Mouse (Mus musculus) liver (tissue): ENCODE data around the gene Mdga2.

Experiments
- DNase-seq: peaks from one replicate; pipeline ENCODE4 v3.0.0-alpha.2; 2020; ENCODE audit warnings: mixed read lengths

The Mdga2 gene

GRCm38 (mm10) chr12:67045099-67045750 is 177.1 kb downstream of the Mdga2 start:
- no peak for DNase-seq

GRCm38 (mm10) chr12:67041865-67042264 is 180.5 kb downstream of the Mdga2 start:
- no peak for DNase-seq

DNA sequence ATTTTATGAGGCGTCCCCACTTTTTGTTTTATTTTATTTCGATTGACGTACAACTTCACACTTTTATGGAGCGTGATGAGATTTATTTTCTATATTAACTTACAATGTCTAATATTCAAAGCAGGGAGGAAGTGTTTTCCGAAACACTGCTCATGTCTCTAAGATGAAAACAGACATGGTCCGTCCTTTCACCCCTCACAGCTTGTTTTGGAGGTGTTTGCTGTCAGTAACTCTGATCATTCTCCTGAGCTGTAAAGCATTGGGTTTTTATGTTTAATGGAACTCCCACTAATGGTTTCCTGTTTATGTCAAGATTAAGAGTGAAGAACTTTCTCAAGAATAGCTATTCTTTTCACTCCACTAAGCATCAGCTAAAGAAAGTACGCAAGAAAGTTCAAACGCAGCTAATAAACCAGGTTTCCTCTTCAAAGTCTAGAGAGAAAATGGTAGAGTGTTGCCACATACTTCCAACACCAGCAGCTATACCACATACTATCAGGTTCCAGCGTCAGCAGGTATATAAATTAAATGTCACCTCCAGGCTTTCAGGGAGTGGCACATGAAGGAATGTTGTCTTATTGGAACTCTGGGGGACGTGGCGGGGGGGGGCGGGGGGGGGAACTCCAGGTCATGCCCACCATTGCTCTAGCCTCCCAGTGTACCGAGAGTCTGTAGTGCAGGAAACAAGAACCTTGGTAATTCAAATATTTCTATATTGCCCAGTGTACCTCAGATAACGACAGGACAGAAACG is 186.7 kb downstream of the Mdga2 start:
- DNase-seq: no peak

DNA sequence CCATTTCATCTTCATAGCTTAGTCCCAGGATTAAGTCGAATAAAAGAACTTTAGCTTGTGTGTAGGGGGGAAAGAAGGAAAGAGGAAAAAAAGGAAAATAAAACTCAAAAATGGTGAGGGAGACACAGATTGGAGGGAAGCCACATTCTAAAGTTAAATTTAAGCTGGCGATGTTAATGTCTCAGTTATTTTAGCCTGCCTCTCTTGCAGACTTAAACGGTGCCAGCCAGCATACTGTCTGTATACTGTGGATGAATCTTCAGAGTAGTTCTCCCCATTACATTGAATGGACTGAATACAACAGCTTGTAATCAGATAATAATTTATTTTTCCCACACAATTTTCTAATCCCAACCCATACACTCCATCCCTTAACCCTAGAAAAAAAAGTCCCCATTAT is 205.2 kb downstream of the Mdga2 start:
- DNase-seq: no peak

DNA sequence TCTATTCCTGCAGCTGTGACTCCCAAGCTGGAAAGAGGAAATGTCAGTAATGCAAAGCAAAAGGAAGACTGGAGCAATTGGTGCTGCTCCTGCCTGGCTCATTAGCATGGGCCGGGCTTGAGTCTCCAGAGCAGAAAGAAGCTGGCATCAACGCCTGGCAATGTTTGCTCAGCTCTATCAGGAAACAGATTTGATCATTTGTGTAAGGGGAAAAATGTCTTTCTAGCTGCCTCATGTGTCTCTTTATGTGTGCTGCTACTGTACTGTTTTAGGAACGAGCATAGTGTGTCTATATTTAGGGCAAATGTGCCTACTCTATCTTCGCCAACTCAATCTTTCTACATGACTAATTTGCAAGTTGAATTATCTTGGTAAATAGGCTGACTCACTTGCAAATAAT is 211.0 kb downstream of the Mdga2 start:
- no peak for DNase-seq

DNA sequence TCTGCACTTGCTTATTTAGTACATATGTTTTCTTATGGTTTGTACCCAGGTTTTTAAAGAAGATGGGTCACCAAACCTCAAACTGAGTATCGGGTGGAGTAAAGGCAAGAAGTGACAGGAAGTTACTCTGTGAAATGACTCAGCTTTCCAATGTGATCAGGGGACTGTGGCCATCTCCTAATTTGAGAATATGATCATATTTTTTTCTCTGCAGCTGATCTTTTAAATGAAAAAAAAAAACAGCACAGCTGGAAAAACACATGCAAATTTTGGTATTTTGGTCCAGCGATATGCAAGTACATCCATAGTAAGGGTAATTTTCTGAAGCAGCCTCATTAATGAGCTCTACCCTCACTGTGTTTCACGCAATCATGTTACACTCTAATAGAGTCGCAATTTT is 212.0 kb downstream of the Mdga2 start:
- no peak for DNase-seq

- no peak for DNase-seq
These were observed 213.2 kb downstream of the Mdga2 start for GRCm38 (mm10) chr12:67009191-67009590.

DNA sequence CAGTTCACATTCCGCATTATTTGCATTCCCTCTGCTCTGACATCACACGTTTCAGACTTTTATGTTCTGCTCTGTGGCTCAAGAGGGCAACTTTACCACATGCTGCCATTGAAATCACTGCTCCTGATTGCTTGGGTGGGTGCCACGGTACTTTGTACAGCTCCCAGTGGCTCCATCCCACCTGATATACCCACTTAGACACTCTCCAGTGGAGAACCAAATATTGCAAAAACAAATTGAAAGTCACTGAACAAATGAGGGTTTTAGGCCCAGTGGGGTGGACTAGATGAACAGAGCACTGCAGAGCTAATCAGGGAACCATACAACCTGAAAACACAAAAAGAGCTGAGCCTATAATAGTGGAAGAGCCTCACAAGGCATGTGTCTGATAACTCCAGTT is 268.2 kb downstream of the Mdga2 start:
- DNase-seq: no peak

- DNase-seq: no peak
These were observed 306.6 kb downstream of the Mdga2 start for GRCm38 (mm10) chr12:66915741-66916140.

DNA sequence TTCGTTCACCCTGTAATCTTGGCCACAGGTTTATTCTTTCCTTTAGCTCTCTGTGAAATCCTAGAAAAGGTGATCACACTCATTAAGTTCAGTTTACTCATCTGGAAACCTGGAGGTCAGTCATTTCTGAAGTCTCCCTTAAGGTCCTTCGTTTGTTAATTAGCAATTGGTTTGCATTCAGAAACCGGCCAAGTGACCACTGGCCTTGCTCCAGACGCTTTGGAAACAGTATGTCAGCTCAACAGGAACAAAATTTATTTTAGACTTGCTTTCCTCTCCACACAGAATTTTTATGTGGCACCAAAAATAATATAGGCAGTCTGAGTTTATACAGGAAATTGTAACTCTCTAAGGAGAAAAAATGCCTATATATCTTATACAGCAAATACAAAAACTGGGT is 323.0 kb downstream of the Mdga2 start:
- DNase-seq: no peak

GRCm38 (mm10) chr12:66896790-66897189 is 325.6 kb downstream of the Mdga2 start:
- no peak for DNase-seq

- no peak for DNase-seq
These were observed 332.1 kb downstream of the Mdga2 start for GRCm38 (mm10) chr12:66890296-66890695.

GRCm38 (mm10) chr12:66889276-66889675 is 333.1 kb downstream of the Mdga2 start:
- no peak for DNase-seq

- DNase-seq: no peak
These were observed 333.7 kb downstream of the Mdga2 start for GRCm38 (mm10) chr12:66888636-66889035.

DNA sequence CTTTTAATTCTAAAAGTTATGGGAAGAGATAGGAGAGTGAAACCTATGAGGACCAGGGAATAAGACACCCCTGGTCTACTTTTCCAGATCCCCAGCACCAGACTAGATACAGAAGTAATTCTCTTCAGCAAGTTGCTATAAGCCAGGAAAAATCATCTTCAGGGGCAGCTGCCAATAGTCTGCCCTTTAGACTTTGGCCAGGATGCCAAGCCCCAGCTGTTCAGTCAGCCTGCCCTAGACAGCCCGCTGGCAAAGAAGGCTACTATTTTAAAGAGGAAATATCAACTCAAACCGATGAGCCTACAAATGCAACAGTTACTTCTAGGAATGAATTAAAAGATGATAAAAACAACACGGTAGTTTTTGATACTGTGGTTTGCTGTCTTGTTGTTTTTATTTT is 356.1 kb downstream of the Mdga2 start:
- no peak for DNase-seq

- no peak for DNase-seq
These were observed 369.2 kb downstream of the Mdga2 start for GRCm38 (mm10) chr12:66853167-66853566.

DNA sequence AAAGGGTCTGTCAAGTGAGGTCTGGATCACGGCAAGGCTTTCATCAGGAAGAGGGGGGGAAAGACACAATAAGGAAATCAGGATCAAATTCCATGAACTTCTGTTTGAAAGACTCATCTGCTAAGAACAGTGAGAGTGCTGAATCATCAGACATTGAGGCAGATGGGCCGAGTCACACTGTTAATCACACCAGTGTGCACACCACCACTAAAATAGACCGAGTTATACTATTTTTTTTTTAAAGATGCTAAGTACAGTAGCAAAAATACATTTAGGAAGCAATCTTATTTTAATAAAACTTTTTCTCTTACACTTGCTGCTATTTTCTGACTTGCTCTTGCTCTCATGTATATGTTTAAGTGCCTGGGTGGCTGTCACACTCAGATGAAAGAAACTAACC is 382.0 kb downstream of the Mdga2 start:
- no peak for DNase-seq

DNA sequence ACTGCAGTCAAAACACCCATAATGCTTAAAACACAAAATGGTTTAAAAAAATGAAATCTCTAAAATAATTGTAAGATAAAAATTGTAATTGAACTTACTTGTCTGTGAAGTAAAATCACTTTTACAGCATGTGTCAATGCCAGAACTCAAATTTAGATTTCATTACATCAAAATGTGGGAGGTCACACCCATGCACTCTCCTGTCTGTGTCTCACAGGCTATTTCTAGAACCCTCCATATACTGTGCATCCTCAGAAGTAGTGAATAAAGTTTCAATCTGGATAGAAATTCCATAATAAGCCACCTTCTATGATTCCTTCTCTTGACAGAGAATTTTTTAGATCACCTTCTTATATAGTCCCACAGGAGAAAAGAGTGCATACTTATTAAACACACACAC is 466.7 kb downstream of the Mdga2 start:
- DNase-seq: no peak

- no peak for DNase-seq
These were observed 487.8 kb downstream of the Mdga2 start for GRCm38 (mm10) chr12:66734536-66734935.

- DNase-seq: no peak
These were observed 497.9 kb downstream of the Mdga2 start for GRCm38 (mm10) chr12:66724474-66724873.

GRCm38 (mm10) chr12:66708334-66708733 is 514.0 kb downstream of the Mdga2 start:
- DNase-seq: no peak

DNA sequence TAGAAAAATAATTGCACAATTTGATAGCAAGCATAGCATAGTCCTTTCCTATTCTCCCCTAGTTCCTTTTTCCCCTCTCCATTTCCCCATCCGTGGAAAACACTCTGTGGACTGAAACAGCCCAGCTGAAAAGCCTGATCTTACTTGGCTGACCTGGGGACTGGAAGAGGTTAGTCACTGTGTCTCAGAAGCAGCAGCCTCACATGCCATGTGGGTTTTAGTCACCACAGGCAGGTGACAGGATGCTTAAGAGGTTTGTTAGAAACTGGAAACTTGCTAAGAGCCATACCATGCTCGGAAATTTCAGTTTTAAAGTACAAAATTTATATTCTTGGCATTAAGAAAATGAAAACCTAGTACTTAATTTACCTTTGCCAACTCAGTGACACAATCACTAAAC is 514.9 kb downstream of the Mdga2 start:
- DNase-seq: no peak

- no peak for DNase-seq
These were observed 517.3 kb downstream of the Mdga2 start for GRCm38 (mm10) chr12:66705015-66705414.

DNA sequence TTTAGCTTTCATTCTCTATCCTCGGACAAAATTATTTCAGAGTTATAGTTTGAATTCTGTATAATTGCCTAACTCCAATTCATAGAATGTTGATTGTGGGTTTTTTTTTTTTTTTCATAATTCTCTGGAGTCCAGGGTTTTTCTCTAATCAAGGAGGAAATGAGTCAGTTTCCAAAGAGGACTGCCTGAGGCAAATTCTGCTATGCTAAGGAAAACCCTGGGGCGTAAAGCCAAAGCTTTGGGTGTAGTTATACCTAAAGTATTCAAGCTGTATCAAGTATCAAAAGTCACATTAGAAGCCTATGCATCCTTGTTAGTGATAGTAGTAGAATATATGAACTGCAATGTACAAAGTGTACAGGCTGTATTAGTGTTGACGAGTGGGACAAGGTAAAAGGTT is 519.6 kb downstream of the Mdga2 start:
- no peak for DNase-seq

GRCm38 (mm10) chr12:66679558-66679957 is 542.8 kb downstream of the Mdga2 start:
- DNase-seq: no peak
